Mouse (Mus musculus): ENCODE measurements around the gene Txk.

DNA sequence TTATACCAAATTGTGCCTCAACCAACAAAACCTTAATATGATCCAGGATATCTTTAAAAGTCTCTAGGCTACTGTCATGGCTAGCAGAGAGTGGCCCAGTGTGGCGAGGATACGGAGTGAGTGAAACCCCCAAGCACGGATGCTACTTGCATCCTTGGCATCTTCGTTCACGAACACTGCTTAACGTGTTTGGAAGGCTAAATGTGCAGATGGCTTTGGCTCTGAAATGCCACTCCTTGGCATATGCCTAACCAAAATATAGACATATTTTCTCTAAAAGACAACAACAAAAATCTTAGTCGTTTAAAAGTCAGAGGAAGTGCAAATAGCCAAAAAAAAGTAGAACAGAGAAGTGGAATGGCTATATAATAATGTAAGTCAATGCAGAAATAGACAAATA lies 63.0 kb downstream of the Txk start:
- no peak for TF ChIP-seq CTCF (IDR thresholded peaks at IDR 0.05; ENCODE audit: borderline replicate concordance, extremely low read depth, insufficient read depth, insufficient read length)
- no peak for TF ChIP-seq POLR2A (IDR thresholded peaks at IDR 0.05; ENCODE audit: borderline replicate concordance, extremely low read depth, insufficient read depth, insufficient read length, poor library complexity, severe bottlenecking)
